26 mouse cellular contexts compared by ENCODE assay signal in genomic region chr14:93516679-93517078, GRCm38 (mm10).
A peak's percentile ranks its signal among the peaks of the same experiment; 100 is the strongest.
DNase-seq lines count a peak whose midpoint lies in the region; ATAC-seq and TF ChIP-seq lines count a peak whose summit lies in the region.
"Had no signal": no experiment of that assay in that cellular context is flagged by ENCODE, and none has a peak within 500 bp of the region (broad histone marks: within the 10 kb centered on the region; RNA-seq: fewer than 3 reads in every experiment).

No protein-coding gene starts in this region.

- H3K27ac ChIP-seq in forebrain, embryonic 13.5 days: no peak overlapping the region
- H3K27ac ChIP-seq in forebrain, embryonic 10.5 days: no peak overlapping the region
- peak overlapping the region; percentile 50; the same call in 1 of the 2 replicates for H3K27ac ChIP-seq in forebrain, embryonic 15.5 days (replicated peaks)
- H3K27ac ChIP-seq in forebrain, embryonic 12.5 days: no peak overlapping the region
- H3K27ac ChIP-seq in forebrain, postnatal 0 days (ENCODE audit: low read depth, low read length): no peak overlapping the region
- H3K27ac ChIP-seq: embryonic facial prominence, embryonic 13.5 days; embryonic facial prominence, embryonic 15.5 days had no signal

- H3K4me1 ChIP-seq in forebrain, embryonic 13.5 days: no peaks in the 10 kb centered on the region; the same call in 1 of the 2 replicates
- no peaks in the 10 kb centered on the region for H3K4me1 ChIP-seq in forebrain, embryonic 10.5 days
- H3K4me1 ChIP-seq in forebrain, embryonic 15.5 days: no peaks in the 10 kb centered on the region
- H3K4me1 ChIP-seq in forebrain, embryonic 12.5 days: no peaks in the 10 kb centered on the region
- no peaks in the 10 kb centered on the region for H3K4me1 ChIP-seq in forebrain, postnatal 0 days (ENCODE audit: insufficient read depth)
- H3K4me1 ChIP-seq: embryonic facial prominence, embryonic 13.5 days; embryonic facial prominence, embryonic 15.5 days had no signal

- ATAC-seq in forebrain, embryonic 13.5 days: peak; percentile 90
- ATAC-seq in forebrain, embryonic 15.5 days (replicated peaks): peak; percentile 95
- no peak for ATAC-seq in forebrain, embryonic 12.5 days (ENCODE audit: low FRiP score)
- peak; percentile 82 for ATAC-seq in forebrain, postnatal 0 days
- ATAC-seq: activated CD4-positive, CD25-positive, alpha-beta regulatory T cell, adult 4 months; CD4-positive, CD25-positive, alpha-beta regulatory T cell, adult 4 months; Patski had no signal

- TF ChIP-seq POLR2A in brain, embryonic 14.5 days (IDR thresholded peaks at IDR 0.05; ENCODE audit: borderline replicate concordance, extremely low read depth, insufficient read depth, insufficient read length, poor library complexity, severe bottlenecking): no peak

- H3K4me2 ChIP-seq in forebrain, embryonic 13.5 days: no peak overlapping the region
- no peak overlapping the region for H3K4me2 ChIP-seq in forebrain, embryonic 15.5 days (replicated peaks)
- H3K4me2 ChIP-seq in forebrain, embryonic 12.5 days: no peak overlapping the region
- no peak overlapping the region for H3K4me2 ChIP-seq in forebrain, postnatal 0 days (ENCODE audit: low read depth)
- H3K4me2 ChIP-seq: embryonic facial prominence, embryonic 13.5 days; embryonic facial prominence, embryonic 15.5 days had no signal

- no peak for DNase-seq in forebrain, embryonic 10.5 days (ENCODE audit: extremely low spot score, low spot score)
- DNase-seq in brain, embryonic 14.5 days (ENCODE audit: low read depth): peak; percentile 78
- peak; percentile 33 for DNase-seq in forebrain, postnatal 0 days
- DNase-seq in layer of hippocampus, adult 18-20 months (ENCODE audit: low spot score in 2 of 2): no peak
- DNase-seq: adrenal gland, adult 8-10 months; adrenal gland, postnatal 14 days; adrenal gland, postnatal 36 days; B cell, adult 2 months; cerebellum, adult 11 months; cerebellum, adult 18-20 months; cerebellum, adult 8-10 months; cerebellum, adult 9-11 months; cerebellum, postnatal 14 days; cerebellum, postnatal 36 days; embryo, embryonic 11 days had no signal

- H3K9me3 ChIP-seq in forebrain, embryonic 13.5 days (replicated peaks): no peaks in the 10 kb centered on the region
- no peaks in the 10 kb centered on the region for H3K9me3 ChIP-seq in forebrain, embryonic 10.5 days
- no peaks in the 10 kb centered on the region for H3K9me3 ChIP-seq in forebrain, embryonic 15.5 days
- H3K9me3 ChIP-seq in forebrain, embryonic 12.5 days: no peaks in the 10 kb centered on the region
- H3K9me3 ChIP-seq in forebrain, postnatal 0 days (ENCODE audit: low read length): no peaks in the 10 kb centered on the region
- H3K9me3 ChIP-seq: embryonic facial prominence, embryonic 13.5 days; embryonic facial prominence, embryonic 15.5 days had no signal

- no peak overlapping the region for H3K9ac ChIP-seq in forebrain, embryonic 13.5 days
- H3K9ac ChIP-seq in forebrain, embryonic 15.5 days (replicated peaks): no peak overlapping the region
- no peak overlapping the region for H3K9ac ChIP-seq in forebrain, embryonic 12.5 days
- no peak overlapping the region for H3K9ac ChIP-seq in forebrain, postnatal 0 days
- H3K9ac ChIP-seq: embryonic facial prominence, embryonic 13.5 days; embryonic facial prominence, embryonic 15.5 days had no signal

- H3K36me3 ChIP-seq in forebrain, embryonic 13.5 days (ENCODE audit: poor library complexity, severe bottlenecking): no peaks in the 10 kb centered on the region
- no peaks in the 10 kb centered on the region for H3K36me3 ChIP-seq in forebrain, embryonic 10.5 days (replicated peaks)
- no peaks in the 10 kb centered on the region for H3K36me3 ChIP-seq in forebrain, embryonic 15.5 days
- H3K36me3 ChIP-seq in forebrain, embryonic 12.5 days (replicated peaks): no peaks in the 10 kb centered on the region
- no peaks in the 10 kb centered on the region for H3K36me3 ChIP-seq in forebrain, postnatal 0 days (ENCODE audit: insufficient read depth)
- H3K36me3 ChIP-seq: embryonic facial prominence, embryonic 13.5 days; embryonic facial prominence, embryonic 15.5 days; G1E had no signal

- H3K27me3 ChIP-seq in forebrain, embryonic 13.5 days: no peaks in the 10 kb centered on the region
- H3K27me3 ChIP-seq in forebrain, embryonic 10.5 days (ENCODE audit: poor library complexity, severe bottlenecking): no peaks in the 10 kb centered on the region
- H3K27me3 ChIP-seq in forebrain, embryonic 15.5 days: no peaks in the 10 kb centered on the region
- no peaks in the 10 kb centered on the region for H3K27me3 ChIP-seq in forebrain, embryonic 12.5 days
- no peaks in the 10 kb centered on the region for H3K27me3 ChIP-seq in forebrain, postnatal 0 days (ENCODE audit: insufficient read depth, low read length)
- H3K27me3 ChIP-seq: CH12.LX; embryonic facial prominence, embryonic 13.5 days; embryonic facial prominence, embryonic 15.5 days had no signal

- no peak overlapping the region for H3K4me3 ChIP-seq in forebrain, embryonic 13.5 days
- H3K4me3 ChIP-seq in forebrain, embryonic 10.5 days: no peak overlapping the region
- H3K4me3 ChIP-seq in forebrain, embryonic 15.5 days: no peak overlapping the region
- no peak overlapping the region for H3K4me3 ChIP-seq in forebrain, embryonic 12.5 days (replicated peaks)
- no peak overlapping the region for H3K4me3 ChIP-seq in forebrain, postnatal 0 days (ENCODE audit: low read depth, low read length)
- H3K4me3 ChIP-seq: embryonic facial prominence, embryonic 13.5 days; embryonic facial prominence, embryonic 15.5 days; erythroblast, embryonic 14.5 days had no signal

- 75% methylated on average over 3 of the region's 3 CpGs for WGBS in forebrain, embryonic 13.5 days
- 92% methylated on average over 3 of the region's 3 CpGs for WGBS in forebrain, embryonic 10.5 days
- 43% methylated on average over 3 of the region's 3 CpGs for WGBS in forebrain, embryonic 15.5 days
- 72% methylated on average over 3 of the region's 3 CpGs for WGBS in forebrain, embryonic 12.5 days
- WGBS in forebrain, postnatal 0 days: 39% methylated on average over 3 of the region's 3 CpGs

- TF ChIP-seq CTCF in brain, embryonic 14.5 days (IDR thresholded peaks at IDR 0.05; ENCODE audit: borderline replicate concordance, extremely low read depth, insufficient read depth, insufficient read length): no peak
- TF ChIP-seq CTCF in forebrain, postnatal 0 days (IDR thresholded peaks at IDR 0.05; ENCODE audit: low read depth): no peak

Comparison
In these comparisons a context has a peak if more than half of its experiments do, and no peak if none do; other contexts are left out.
1. DNase-seq: peak in brain, embryonic 14.5 days (single experiment) and forebrain, postnatal 0 days (single experiment); none in forebrain, embryonic 10.5 days (single experiment) and layer of hippocampus, adult 18-20 months (0 of 2).